ENCODE assay signal across 25 mouse cellular contexts in the genomic region with DNA sequence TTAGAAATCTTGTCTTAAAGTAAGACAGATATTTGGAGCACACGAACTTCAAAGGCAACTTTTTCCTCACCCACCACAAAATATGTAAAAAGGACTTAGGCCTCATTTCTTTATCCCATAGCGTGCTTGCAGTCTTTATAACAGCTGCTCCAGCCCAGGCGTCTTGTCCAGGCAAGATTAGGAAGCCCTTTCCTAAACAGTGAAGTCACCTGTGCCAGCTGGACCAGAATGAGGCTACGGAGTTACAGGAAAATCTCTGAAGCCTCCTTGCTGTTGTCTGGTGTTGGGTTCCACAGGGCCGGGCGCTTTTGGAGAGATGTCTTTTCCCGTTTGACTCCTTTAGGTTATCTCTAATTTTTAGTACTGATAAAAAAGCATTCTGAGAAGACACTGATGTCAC.
A peak's percentile ranks its signal among the peaks of the same experiment; 100 is the strongest.
DNase-seq lines count a peak whose midpoint lies in the region; ATAC-seq lines count a peak whose summit lies in the region.
"Had no signal": no experiment of that assay in that cellular context is flagged by ENCODE, and none has a peak within 500 bp of the region (broad histone marks: within the 10 kb centered on the region; RNA-seq: fewer than 3 reads in every experiment).

No protein-coding gene starts in this region.

- H3K4me1 ChIP-seq in heart, embryonic 12.5 days (replicated peaks), result peaks cover 11% of the 10 kb centered on the region
- H3K4me1 ChIP-seq: hindbrain, embryonic 10.5 days; intestine, embryonic 15.5 days had no signal

- H3K36me3 ChIP-seq in heart, embryonic 12.5 days, result no peaks in the 10 kb centered on the region
- H3K36me3 ChIP-seq: embryonic facial prominence, embryonic 12.5 days; forebrain, embryonic 12.5 days; forebrain, embryonic 15.5 days; G1E; heart, embryonic 13.5 days; hindbrain, embryonic 10.5 days; hindbrain, embryonic 13.5 days; intestine, embryonic 15.5 days had no signal

- no peak overlapping the region for H3K9ac ChIP-seq in heart, embryonic 12.5 days
- H3K9ac ChIP-seq: embryonic facial prominence, embryonic 12.5 days; forebrain, embryonic 12.5 days; forebrain, embryonic 15.5 days; heart, embryonic 13.5 days; hindbrain, embryonic 13.5 days; intestine, embryonic 15.5 days had no signal

- 69% methylated on average over 7 of the region's 7 CpGs for WGBS in heart, embryonic 12.5 days

- H3K4me3 ChIP-seq in heart, embryonic 12.5 days, result no peak overlapping the region
- H3K4me3 ChIP-seq: embryonic facial prominence, embryonic 12.5 days; erythroblast, embryonic 14.5 days; forebrain, embryonic 12.5 days; forebrain, embryonic 15.5 days; heart, embryonic 13.5 days; hindbrain, embryonic 10.5 days; hindbrain, embryonic 13.5 days; intestine, embryonic 15.5 days had no signal

- no peaks in the 10 kb centered on the region for H3K27me3 ChIP-seq in heart, embryonic 12.5 days (replicated peaks)
- H3K27me3 ChIP-seq: CH12.LX; embryonic facial prominence, embryonic 12.5 days; forebrain, embryonic 12.5 days; forebrain, embryonic 15.5 days; heart, embryonic 13.5 days; hindbrain, embryonic 13.5 days; intestine, embryonic 15.5 days had no signal

- H3K9me3 ChIP-seq in heart, embryonic 12.5 days (replicated peaks), result no peaks in the 10 kb centered on the region
- H3K9me3 ChIP-seq: embryonic facial prominence, embryonic 12.5 days; forebrain, embryonic 12.5 days; forebrain, embryonic 15.5 days; heart, embryonic 13.5 days; hindbrain, embryonic 10.5 days; hindbrain, embryonic 13.5 days; intestine, embryonic 15.5 days had no signal

- no peak overlapping the region for H3K27ac ChIP-seq in heart, embryonic 12.5 days (ENCODE audit: poor library complexity, severe bottlenecking)
- H3K27ac ChIP-seq: embryonic facial prominence, embryonic 12.5 days; forebrain, embryonic 12.5 days; heart, embryonic 13.5 days; hindbrain, embryonic 10.5 days; hindbrain, embryonic 13.5 days; intestine, embryonic 15.5 days had no signal

- H3K4me2 ChIP-seq in heart, embryonic 12.5 days, result no peak overlapping the region
- H3K4me2 ChIP-seq: embryonic facial prominence, embryonic 12.5 days; forebrain, embryonic 12.5 days; forebrain, embryonic 15.5 days; heart, embryonic 13.5 days; hindbrain, embryonic 13.5 days; intestine, embryonic 15.5 days had no signal

- DNase-seq in frontal cortex, postnatal 14 days (ENCODE audit: low spot score in 2 of 2), result no peak
- peak; percentile 37 to 38 for DNase-seq in heart, postnatal 10 days
- DNase-seq in lung, postnatal 10 days, result peak; percentile 36
- DNase-seq in lung, postnatal 25 days (ENCODE audit: low spot score), result no peak
- DNase-seq: adrenal gland, postnatal 36 days; B cell, adult 2 months; cerebellum, adult 18-20 months; cerebellum, adult 9-10 months; cerebellum, postnatal 14 days; gastrocnemius, postnatal 36 days; kidney, adult 11 months had no signal

- intact Hi-C loops in heart, postnatal 10 days (cut with DNase I), result no loop called here

- ATAC-seq in frontal cortex, adult (ENCODE audit: low TSS enrichment), result peak; percentile 13; the same call in 1 of the 2 replicates
- ATAC-seq in heart, embryonic 12.5 days (ENCODE audit: insufficient number of reproducible peaks, low FRiP score), result no peak
- ATAC-seq: forebrain, embryonic 15.5 days; hindbrain, embryonic 16.5 days; intestine, embryonic 15.5 days; Patski had no signal

Comparison
In these comparisons a context has a peak if more than half of its experiments do, and no peak if none do; other contexts are left out.
1. DNase-seq: peak in heart, postnatal 10 days (2 of 2) and lung, postnatal 10 days (single experiment); none in frontal cortex, postnatal 14 days (0 of 2) and lung, postnatal 25 days (single experiment).